Mouse (Mus musculus): ENCODE measurements around the gene Ggt6. TPM values are rescaled to one million over a fixed set of nuclear protein-coding genes. Genes with fewer than 3 reads are reported as not detected.

Gene Ggt6
- total and polyA plus RNA-seq, 2 experiments from 2014 or later = not detected

- no peaks in the 10 kb centered on the region for H3K27me3 ChIP-seq (ENCODE audit: insufficient read depth, low read length)
- H3K4me1 ChIP-seq (ENCODE audit: insufficient read depth) = no peaks in the 10 kb centered on the region
- WGBS = 91% methylated on average over 6 of the region's 6 CpGs
- no peak for TF ChIP-seq CTCF (IDR thresholded peaks at IDR 0.05; ENCODE audit: low read depth)
- H3K36me3 ChIP-seq (ENCODE audit: insufficient read depth) = no peaks in the 10 kb centered on the region
- no peaks in the 10 kb centered on the region for H3K9me3 ChIP-seq (ENCODE audit: low read length)
- H3K27ac ChIP-seq (ENCODE audit: low read depth, low read length) = no peak overlapping the region
- H3K4me3 ChIP-seq (ENCODE audit: low read depth, low read length) = no peak overlapping the region
- no peak for ATAC-seq
- H3K4me2 ChIP-seq (ENCODE audit: low read depth) = no peak overlapping the region
- no peak for DNase-seq
- no peak overlapping the region for H3K9ac ChIP-seq
These were observed 39.7 kb upstream of the Ggt6 start for GRCm38 (mm10) chr11:72395652-72396051.

- H3K4me2 ChIP-seq (ENCODE audit: low read depth) = no peak overlapping the region
- H3K27ac ChIP-seq (ENCODE audit: low read depth, low read length) = no peak overlapping the region
- no peak overlapping the region for H3K9ac ChIP-seq
- no peaks in the 10 kb centered on the region for H3K4me1 ChIP-seq (ENCODE audit: insufficient read depth)
- no peaks in the 10 kb centered on the region for H3K27me3 ChIP-seq (ENCODE audit: insufficient read depth, low read length)
- TF ChIP-seq CTCF (IDR thresholded peaks at IDR 0.05; ENCODE audit: low read depth) = no peak
- H3K9me3 ChIP-seq (ENCODE audit: low read length) = no peaks in the 10 kb centered on the region
- no peaks in the 10 kb centered on the region for H3K36me3 ChIP-seq (ENCODE audit: insufficient read depth)
- no peak for ATAC-seq
- WGBS = 84% methylated on average over 7 of the region's 7 CpGs
- DNase-seq = no peak
- H3K4me3 ChIP-seq (ENCODE audit: low read depth, low read length) = no peak overlapping the region
These were observed 38.7 kb upstream of the Ggt6 start for GRCm38 (mm10) chr11:72396621-72397020.

- DNase-seq (no peak), ATAC-seq (no peak)
- no peak for TF ChIP-seq CTCF (IDR thresholded peaks at IDR 0.05; ENCODE audit: low read depth)
- H3K4me1 ChIP-seq (ENCODE audit: insufficient read depth) = no peaks in the 10 kb centered on the region
- H3K27ac ChIP-seq (ENCODE audit: low read depth, low read length) = no peak overlapping the region
- H3K4me3 ChIP-seq (ENCODE audit: low read depth, low read length) = no peak overlapping the region
- H3K36me3 ChIP-seq (ENCODE audit: insufficient read depth) = no peaks in the 10 kb centered on the region
- H3K4me2 ChIP-seq (ENCODE audit: low read depth) = no peak overlapping the region
- no peaks in the 10 kb centered on the region for H3K9me3 ChIP-seq (ENCODE audit: low read length)
- WGBS = 58% methylated on average over 10 of the region's 10 CpGs
- no peak overlapping the region for H3K9ac ChIP-seq
- no peaks in the 10 kb centered on the region for H3K27me3 ChIP-seq (ENCODE audit: insufficient read depth, low read length)
These were observed 38.3 kb upstream of the Ggt6 start for GRCm38 (mm10) chr11:72397072-72397471.

GRCm38 (mm10) chr11:72397811-72398525 lies 37.4 kb upstream of the Ggt6 start:
- no peaks in the 10 kb centered on the region for H3K27me3 ChIP-seq (ENCODE audit: insufficient read depth, low read length)
- H3K36me3 ChIP-seq (ENCODE audit: insufficient read depth) = no peaks in the 10 kb centered on the region
- no peak for DNase-seq
- H3K27ac ChIP-seq (ENCODE audit: low read depth, low read length) = no peak overlapping the region
- no peak overlapping the region for H3K9ac ChIP-seq
- H3K4me2 ChIP-seq (ENCODE audit: low read depth) = no peak overlapping the region
- no peak for TF ChIP-seq CTCF (IDR thresholded peaks at IDR 0.05; ENCODE audit: low read depth)
- H3K4me3 ChIP-seq (ENCODE audit: low read depth, low read length) = no peak overlapping the region
- WGBS = 88% methylated on average over 8 of the region's 8 CpGs
- no peaks in the 10 kb centered on the region for H3K4me1 ChIP-seq (ENCODE audit: insufficient read depth)
- H3K9me3 ChIP-seq (ENCODE audit: low read length) = no peaks in the 10 kb centered on the region
- ATAC-seq = no peak

GRCm38 (mm10) chr11:72401068-72401467 lies 34.3 kb upstream of the Ggt6 start:
- H3K4me1 ChIP-seq (ENCODE audit: insufficient read depth) = no peaks in the 10 kb centered on the region

GRCm38 (mm10) chr11:72402017-72402416 lies 33.3 kb upstream of the Ggt6 start:
- no peak for ATAC-seq
- no peak for DNase-seq
- no peaks in the 10 kb centered on the region for H3K4me1 ChIP-seq (ENCODE audit: insufficient read depth)
- H3K27ac ChIP-seq (ENCODE audit: low read depth, low read length) = no peak overlapping the region
- no peaks in the 10 kb centered on the region for H3K9me3 ChIP-seq (ENCODE audit: low read length)
- H3K36me3 ChIP-seq (ENCODE audit: insufficient read depth) = no peaks in the 10 kb centered on the region
- no peak overlapping the region for H3K4me3 ChIP-seq (ENCODE audit: low read depth, low read length)
- no peak overlapping the region for H3K9ac ChIP-seq
- TF ChIP-seq CTCF (IDR thresholded peaks at IDR 0.05; ENCODE audit: low read depth) = no peak
- 81% methylated on average over 5 of the region's 5 CpGs for WGBS
- H3K4me2 ChIP-seq (ENCODE audit: low read depth) = no peak overlapping the region
- H3K27me3 ChIP-seq (ENCODE audit: insufficient read depth, low read length) = no peaks in the 10 kb centered on the region

More at GRCm38 (mm10) chr11:72401068-72401467, 34.3 kb upstream of the Ggt6 start:
- Histone ChIP-seq H3K9ac (no peak overlapping the region), H3K4me2 (ENCODE audit: low read depth) (no peak overlapping the region), H3K36me3 (ENCODE audit: insufficient read depth) (no peaks in the 10 kb centered on the region), H3K9me3 (ENCODE audit: low read length) (no peaks in the 10 kb centered on the region), H3K27me3 (ENCODE audit: insufficient read depth, low read length) (no peaks in the 10 kb centered on the region), H3K27ac (ENCODE audit: low read depth, low read length) (no peak overlapping the region), H3K4me3 (ENCODE audit: low read depth, low read length) (no peak overlapping the region)
- 95% methylated on average over 12 of the region's 12 CpGs for WGBS
- DNase-seq (no peak), ATAC-seq (no peak)
- TF ChIP-seq CTCF (IDR thresholded peaks at IDR 0.05; ENCODE audit: low read depth) = no peak

GRCm38 (mm10) chr11:72402969-72403368 lies 32.4 kb upstream of the Ggt6 start:
- no peak for TF ChIP-seq CTCF (IDR thresholded peaks at IDR 0.05; ENCODE audit: low read depth)
- ATAC-seq = no peak
- no peak overlapping the region for H3K9ac ChIP-seq
- H3K36me3 ChIP-seq (ENCODE audit: insufficient read depth) = no peaks in the 10 kb centered on the region
- H3K4me2 ChIP-seq (ENCODE audit: low read depth) = no peak overlapping the region
- whole genome bisulfite sequencing = 95% methylated on average over 12 of the region's 12 CpGs
- no peak overlapping the region for H3K27ac ChIP-seq (ENCODE audit: low read depth, low read length)
- no peaks in the 10 kb centered on the region for H3K9me3 ChIP-seq (ENCODE audit: low read length)
- H3K27me3 ChIP-seq (ENCODE audit: insufficient read depth, low read length) = no peaks in the 10 kb centered on the region
- no peaks in the 10 kb centered on the region for H3K4me1 ChIP-seq (ENCODE audit: insufficient read depth)
- H3K4me3 ChIP-seq (ENCODE audit: low read depth, low read length) = no peak overlapping the region
- no peak for DNase-seq
